Mouse (Mus musculus) Patski (cell line): ENCODE results near the gene Olfr921. TPM values are rescaled to one million over a fixed set of nuclear protein-coding genes. Genes with fewer than 3 reads are reported as not detected.

Source experiments
- ATAC-seq: fragments of 100-300 bp; one replicate; pipeline ENCODE4 v1.8.0; 2021
- CTCF ChIA-PET: fragments of 350-600 bp; sonication (Branson Sonifier 250); formaldehyde crosslinking; loops from one replicate; lab custom pipeline; 2022; ENCODE audit warnings: inconsistent platforms; lab: Charles Lee
- POLR2A ChIA-PET: fragments of 350-600 bp; sonication (Branson Sonifier 250); formaldehyde crosslinking; loops from one replicate; lab custom pipeline; 2022; ENCODE audit warnings: antibody characterized with exemption, inconsistent platforms; lab: Charles Lee
- DNase-seq: peaks from one replicate; pipeline ENCODE4 v3.0.0-alpha.2; 2011; ENCODE audit warnings: low read depth, low spot score
- H3K27me3 ChIP-seq: fragments of 371-371 bp; one replicate; pipeline ENCODE4 v1.5.1; 2021
- CTCF ChIP-seq: fragments of 100-300 bp; IDR thresholded peaks from one replicate; pipeline ENCODE4 v1.5.1; 2021
- in situ Hi-C: fragments of 300-500 bp; cut with MboI; formaldehyde crosslinking; loops from 3 replicates; pipeline ENCODE4 v1.11.1; 2018; ENCODE audit warnings: low pct_unique_long_range_greater_than_20kb, mixed read lengths
- polyA plus RNA-seq: library from polyadenylated mRNA; unstranded; gene quantifications from one replicate; pipeline ENCODE4 v1.2.3, GENCODE M21; 2021

The Olfr921 gene
- not detected for polyA plus RNA-seq

DNA sequence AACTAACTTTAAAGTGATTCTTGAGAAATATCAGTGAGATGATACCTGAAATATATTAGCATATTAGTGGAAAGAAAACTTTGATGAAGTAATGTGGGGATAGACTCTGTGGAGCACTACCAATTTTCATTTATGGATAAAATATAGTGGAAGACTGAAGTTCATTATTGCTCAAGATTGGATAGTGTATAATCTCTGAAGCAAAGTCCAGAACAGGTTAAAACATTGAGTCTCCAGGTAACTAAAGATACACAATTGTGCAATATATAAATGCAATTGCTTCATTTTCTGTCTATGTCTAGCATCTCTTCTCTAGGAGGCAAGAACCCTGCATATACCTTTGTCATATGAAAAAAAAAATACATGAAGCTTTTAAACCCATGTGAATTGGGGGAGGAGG lies at the start of gene Olfr921:
Gene Olfr921 (plus strand): TSS at position 301 of the 400 bp plus-strand sequence.
- in situ Hi-C loops, result no loop called here
- no peak for TF ChIP-seq CTCF
- POLR2A ChIA-PET, result no interaction called here
- no peak for DNase-seq
- CTCF ChIA-PET, result no interaction called here
- ATAC-seq, result no peak
- H3K27me3 ChIP-seq, result no peaks in the 10 kb centered on the region

- H3K27me3 ChIP-seq, result no peaks in the 10 kb centered on the region
- in situ Hi-C loops, result no loop called here
- ChIA-PET POLR2A (no interaction called here), CTCF (no interaction called here)
- no peak for DNase-seq
- no peak for TF ChIP-seq CTCF
- no peak for ATAC-seq
Measured at GRCm38 (mm10) chr9:38724044-38724443, 48.8 kb upstream of the Olfr921 start.

GRCm38 (mm10) chr9:38728218-38728617 lies 44.6 kb upstream of the Olfr921 start:
- POLR2A ChIA-PET, result interaction anchor here (1.1 kb wide), 1 partner anchor 10 kb away, joined by 3 read pairs; no protein-coding TSS in a partner anchor
- no peak for TF ChIP-seq CTCF
- ATAC-seq (no peak), DNase-seq (no peak)
- in situ Hi-C loops, result no loop called here
- CTCF ChIA-PET, result no interaction called here
- H3K27me3 ChIP-seq, result no peaks in the 10 kb centered on the region

DNA sequence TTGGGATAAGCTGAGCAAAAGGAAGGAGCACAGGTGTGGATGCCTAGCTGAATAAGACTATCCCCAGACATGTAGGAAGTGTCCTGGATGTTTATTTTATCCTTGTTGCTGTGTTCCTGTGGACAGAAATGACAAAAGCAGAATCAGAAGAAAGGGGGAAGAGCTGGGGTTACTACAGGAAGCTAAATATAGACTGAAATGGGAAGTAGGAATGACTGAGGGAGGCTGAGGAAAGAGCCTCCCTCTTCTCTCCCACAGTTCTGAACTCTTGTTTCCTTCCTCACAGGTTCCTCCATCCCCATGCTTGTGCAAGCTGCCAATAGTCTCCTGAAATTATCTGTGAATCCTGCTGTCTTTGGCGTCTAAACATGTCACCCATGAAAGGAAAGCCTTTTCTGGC lies 31.5 kb upstream of the Olfr921 start:
- ATAC-seq (no peak), DNase-seq (no peak)
- in situ Hi-C loops, result no loop called here
- no peak for TF ChIP-seq CTCF
- ChIA-PET POLR2A (no interaction called here), CTCF (no interaction called here)
- no peaks in the 10 kb centered on the region for H3K27me3 ChIP-seq

DNA sequence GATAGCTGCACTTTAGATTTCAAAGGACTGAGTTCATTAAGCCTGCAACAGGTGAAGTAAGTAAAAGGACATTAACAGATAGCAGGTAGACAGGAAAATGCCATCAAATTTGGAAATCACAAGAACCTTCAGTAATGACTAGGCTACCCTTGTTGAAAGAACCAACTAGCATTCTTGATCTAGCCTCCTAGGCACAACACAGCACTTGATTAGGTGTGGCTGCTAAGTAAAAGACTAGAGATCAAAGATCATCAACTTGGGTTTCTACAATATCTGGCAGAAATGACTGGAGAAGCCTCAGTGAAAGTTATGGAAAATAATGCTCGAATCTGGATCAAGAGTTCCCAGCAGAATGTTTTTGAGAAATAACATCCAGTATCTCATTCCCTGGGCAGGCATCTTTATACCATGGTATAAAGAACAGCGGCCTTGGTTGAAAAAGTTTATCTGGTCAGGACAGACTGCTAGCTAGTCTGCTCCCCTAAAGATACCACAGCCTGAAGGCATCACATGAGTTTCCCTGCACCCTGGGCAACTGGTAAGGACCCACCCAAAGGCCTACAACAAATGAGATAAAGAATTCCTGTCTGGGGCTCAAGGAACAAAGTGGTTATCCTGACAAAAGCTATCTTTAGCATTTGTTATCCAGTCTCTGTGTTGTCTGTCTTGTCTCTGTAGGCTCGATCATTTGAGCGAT lies 28.1 kb upstream of the Olfr921 start:
- CTCF ChIA-PET, result interaction anchor here (1.3 kb wide), 1 partner anchor 16 kb away, joined by 3 read pairs; no protein-coding TSS in a partner anchor
- in situ Hi-C loops, result no loop called here

DNA sequence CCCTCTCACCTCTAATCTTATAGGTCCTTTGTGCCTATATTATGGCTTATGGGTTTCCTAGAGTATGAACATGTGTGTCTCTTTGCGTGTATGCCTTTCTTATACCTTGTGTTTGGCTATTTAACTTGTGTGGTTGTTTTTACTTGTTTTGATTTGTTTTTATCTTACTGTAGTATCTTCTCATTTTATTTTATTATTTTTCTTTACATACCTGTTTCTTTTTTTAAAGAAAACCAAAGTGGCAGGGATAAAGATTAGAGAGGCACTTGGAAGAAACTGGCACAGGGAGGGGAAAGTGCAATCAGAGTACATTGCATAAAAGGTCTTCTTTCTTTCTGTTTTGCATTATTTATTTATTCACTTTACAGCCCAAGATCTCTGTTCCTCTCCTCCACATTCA lies 20.9 kb upstream of the Olfr921 start, which contains the start of gene Olfr920:
Gene Olfr920 (plus strand): TSS at position 301 of the 400 bp plus-strand sequence.
- DNase-seq (no peak), ATAC-seq (no peak)
- H3K27me3 ChIP-seq, result no peaks in the 10 kb centered on the region
- in situ Hi-C loops, result no loop called here
- CTCF ChIA-PET, result no interaction called here
- POLR2A ChIA-PET, result interaction anchor here (0.6 kb wide), 1 partner anchor 1963 kb away, joined by 4 read pairs; no protein-coding TSS in a partner anchor
- no peak for TF ChIP-seq CTCF

More for the DNA sequence above, 28.1 kb upstream of the Olfr921 start:
- POLR2A ChIA-PET, result no interaction called here
- ATAC-seq (no peak), DNase-seq (no peak)
- TF ChIP-seq CTCF, result no peak
- no peaks in the 10 kb centered on the region for H3K27me3 ChIP-seq

DNA sequence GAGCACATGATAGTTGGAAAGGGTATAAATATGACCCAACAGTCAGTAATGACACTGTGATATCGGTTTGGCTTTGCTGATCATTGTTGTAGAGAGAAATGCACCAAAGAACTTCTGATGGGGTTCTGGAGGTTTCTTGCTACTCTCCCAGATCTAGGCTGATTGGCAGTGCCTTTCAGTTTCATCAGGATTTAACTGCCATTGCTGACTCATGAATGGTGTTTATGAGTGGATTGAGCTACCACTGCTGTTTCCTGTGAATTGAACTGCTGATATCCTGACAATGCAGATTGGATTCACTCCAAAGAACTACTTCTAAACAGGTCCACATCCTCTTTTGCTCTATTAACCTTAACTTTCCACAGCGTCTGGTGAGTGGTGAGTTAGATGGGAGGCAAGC lies 19.8 kb downstream of the Olfr921 start:
- DNase-seq (no peak), ATAC-seq (no peak)
- no peak for TF ChIP-seq CTCF
- in situ Hi-C loops, result no loop called here
- ChIA-PET CTCF (no interaction called here), POLR2A (no interaction called here)
- H3K27me3 ChIP-seq, result no peaks in the 10 kb centered on the region

DNA sequence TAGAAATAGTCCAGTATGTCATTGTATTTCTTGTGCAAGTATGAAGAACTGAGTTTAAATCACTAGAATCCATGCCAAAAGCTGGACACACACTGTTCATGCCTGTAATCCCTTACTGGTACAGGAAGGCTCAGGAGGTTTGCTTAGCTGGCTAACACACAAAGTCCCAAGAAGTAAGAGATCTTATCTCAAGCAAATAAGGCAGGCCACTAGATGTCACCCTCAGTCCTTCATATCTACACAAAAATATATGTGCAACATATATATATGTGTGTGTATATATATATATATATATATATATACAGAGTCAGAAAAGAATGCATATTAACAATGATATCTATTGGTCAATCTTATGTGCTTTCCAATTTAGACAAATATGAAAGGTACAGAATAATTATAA lies 32.8 kb downstream of the Olfr921 start:
- H3K27me3 ChIP-seq, result no peaks in the 10 kb centered on the region
- in situ Hi-C loops, result no loop called here
- no peak for TF ChIP-seq CTCF
- ChIA-PET POLR2A (no interaction called here), CTCF (no interaction called here)
- no peak for DNase-seq
- ATAC-seq, result no peak

DNA sequence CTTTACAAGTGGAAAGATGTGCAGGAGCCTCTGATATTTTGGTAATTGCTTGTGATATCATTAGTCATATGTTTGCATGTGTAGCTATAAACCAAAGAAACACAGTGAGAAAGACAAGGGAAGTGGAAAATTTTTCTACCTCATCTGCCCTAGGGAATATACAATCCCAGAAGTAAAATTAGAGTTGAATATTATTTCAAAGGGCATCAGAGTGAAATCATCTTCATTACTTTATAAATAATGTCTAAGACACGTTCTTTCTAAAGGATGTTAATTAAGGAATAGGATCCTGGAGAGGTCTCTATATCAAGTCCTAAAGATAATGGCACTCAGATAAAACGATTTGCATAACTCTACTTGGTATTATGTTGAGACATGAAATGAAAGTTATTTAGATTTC lies 41.4 kb downstream of the Olfr921 start, which contains the start of gene Olfr922:
Gene Olfr922 (plus strand): TSS at position 301 of the 400 bp plus-strand sequence.
- no peak for TF ChIP-seq CTCF
- DNase-seq, result no peak
- no peaks in the 10 kb centered on the region for H3K27me3 ChIP-seq
- ChIA-PET POLR2A (no interaction called here), CTCF (no interaction called here)
- ATAC-seq, result no peak
- in situ Hi-C loops, result no loop called here

DNA sequence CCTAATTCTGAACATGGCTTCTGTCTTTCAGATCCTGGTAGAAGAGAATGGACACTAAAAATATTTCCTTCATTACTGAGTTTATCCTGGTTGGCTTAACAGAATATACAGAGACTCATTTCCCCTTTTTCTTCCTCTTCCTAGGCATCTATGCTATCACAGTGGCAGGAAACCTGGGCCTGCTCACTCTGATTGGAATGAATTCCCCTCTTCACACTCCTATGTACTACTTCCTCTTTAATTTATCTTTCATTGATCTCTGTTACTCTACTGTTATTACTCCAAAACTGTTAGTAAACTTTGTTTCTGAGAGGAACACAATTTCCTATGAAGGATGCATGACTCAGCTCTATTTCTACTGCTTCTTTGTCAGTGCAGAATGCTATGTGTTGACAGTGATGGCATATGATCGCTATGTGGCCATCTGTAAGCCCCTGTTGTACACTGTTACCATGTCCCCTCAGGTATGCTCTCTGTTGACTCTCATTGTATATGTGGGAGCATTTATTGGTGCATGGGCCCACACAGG lies 42.7 kb downstream of the Olfr921 start:
- no peak for TF ChIP-seq CTCF
- DNase-seq (no peak), ATAC-seq (no peak)
- in situ Hi-C loops, result no loop called here
- H3K27me3 ChIP-seq, result no peaks in the 10 kb centered on the region
- ChIA-PET POLR2A (no interaction called here), CTCF (no interaction called here)

DNA sequence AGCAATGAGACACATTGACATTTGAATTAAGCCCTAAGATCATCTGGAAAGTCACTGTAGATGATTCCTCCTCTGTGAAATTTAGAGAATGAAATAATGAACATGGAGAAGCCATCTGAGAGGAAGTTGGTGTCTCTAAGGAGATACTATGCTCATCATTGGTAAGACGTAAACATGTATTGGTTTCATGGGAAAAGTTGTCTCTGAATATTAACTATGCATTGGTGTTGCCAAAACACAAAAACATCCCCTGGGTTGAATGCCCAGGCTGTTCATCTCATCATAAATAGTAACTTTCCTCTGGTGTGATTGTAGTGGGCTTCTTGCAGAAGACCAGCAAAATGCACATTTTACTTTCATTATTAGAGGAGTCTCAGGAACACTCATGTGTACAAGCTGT lies 53.4 kb downstream of the Olfr921 start, which contains the start of gene Olfr923:
Gene Olfr923 (plus strand): TSS at position 301 of the 400 bp plus-strand sequence.
- in situ Hi-C loops, result no loop called here
- DNase-seq (no peak), ATAC-seq (no peak)
- H3K27me3 ChIP-seq, result peaks cover 18% of the 10 kb centered on the region
- ChIA-PET CTCF (no interaction called here), POLR2A (no interaction called here)
- TF ChIP-seq CTCF, result no peak

Other genes starting within 250 kb of the Olfr921 start
- gene Olfr910, start 235.2 kb upstream of the Olfr921 start, polyA plus RNA-seq, result not detected
- not detected for gene Olfr912, start 192.9 kb upstream of the Olfr921 start, polyA plus RNA-seq
- not detected for gene Olfr913, start 180.3 kb upstream of the Olfr921 start, polyA plus RNA-seq
- gene Olfr914, start 168.0 kb upstream of the Olfr921 start, polyA plus RNA-seq, result not detected
- gene Olfr916, start 113.2 kb upstream of the Olfr921 start, polyA plus RNA-seq, result not detected
- not detected for gene Olfr917, start 107.2 kb upstream of the Olfr921 start, polyA plus RNA-seq
- not detected for gene Olfr918, start 98.5 kb upstream of the Olfr921 start, polyA plus RNA-seq
- gene Olfr919, start 69.4 kb upstream of the Olfr921 start, polyA plus RNA-seq, result not detected
- 61.4 TPM for gene Vwa5a, start 54.8 kb upstream of the Olfr921 start, polyA plus RNA-seq
- 0.33 TPM for gene Olfr920, start 20.8 kb upstream of the Olfr921 start, polyA plus RNA-seq
- gene Olfr922, start 41.5 kb downstream of the Olfr921 start, polyA plus RNA-seq, result not detected
- gene Olfr923, start 53.5 kb downstream of the Olfr921 start, polyA plus RNA-seq, result not detected
- gene Olfr924, start 71.4 kb downstream of the Olfr921 start, polyA plus RNA-seq, result not detected
- gene Olfr26, start 82.0 kb downstream of the Olfr921 start, polyA plus RNA-seq, result not detected
- not detected for gene Olfr926, start 104.1 kb downstream of the Olfr921 start, polyA plus RNA-seq
- not detected for gene Olfr930, start 156.7 kb downstream of the Olfr921 start, polyA plus RNA-seq
- not detected for gene Olfr933, start 199.2 kb downstream of the Olfr921 start, polyA plus RNA-seq
- not detected for gene Olfr934, start 215.2 kb downstream of the Olfr921 start, polyA plus RNA-seq
- not detected for gene Olfr935, start 226.6 kb downstream of the Olfr921 start, polyA plus RNA-seq